Mouse (Mus musculus): ENCODE measurements around the gene Kcnc3.
A peak's percentile ranks its signal among the peaks of the same experiment; 100 is the strongest.

The Kcnc3 gene

GRCm38 (mm10) chr7:44626966-44627365 is 36.5 kb downstream of the Kcnc3 start:
- no peak for DNase-seq (ENCODE audit: low read depth, low spot score)

GRCm38 (mm10) chr7:44628402-44629034 is 38.1 kb downstream of the Kcnc3 start:
- no peak for DNase-seq (ENCODE audit: low read depth, low spot score)

GRCm38 (mm10) chr7:44630437-44630836 is 40.0 kb downstream of the Kcnc3 start:
- DNase-seq (ENCODE audit: low read depth, low spot score), result no peak

GRCm38 (mm10) chr7:44632676-44633075 is 42.2 kb downstream of the Kcnc3 start:
- DNase-seq (ENCODE audit: low read depth, low spot score), result no peak

- no peak for DNase-seq (ENCODE audit: low read depth, low spot score)
These were observed 42.9 kb downstream of the Kcnc3 start for GRCm38 (mm10) chr7:44633407-44633806.

GRCm38 (mm10) chr7:44636684-44637083 is 46.2 kb downstream of the Kcnc3 start:
- DNase-seq (ENCODE audit: low read depth, low spot score), result no peak

- no peak for DNase-seq (ENCODE audit: low read depth, low spot score)
These were observed 48.2 kb downstream of the Kcnc3 start for GRCm38 (mm10) chr7:44638663-44639062.

- no peak for DNase-seq (ENCODE audit: low read depth, low spot score)
These were observed 50.6 kb downstream of the Kcnc3 start for GRCm38 (mm10) chr7:44640843-44641605.

GRCm38 (mm10) chr7:44641887-44642286 is 51.4 kb downstream of the Kcnc3 start:
- DNase-seq (ENCODE audit: low read depth, low spot score), result no peak

GRCm38 (mm10) chr7:44645256-44645655 is 54.8 kb downstream of the Kcnc3 start:
- no peak for DNase-seq (ENCODE audit: low read depth, low spot score)

- no peak for DNase-seq (ENCODE audit: low read depth, low spot score)
These were observed 55.5 kb downstream of the Kcnc3 start for GRCm38 (mm10) chr7:44645951-44646350.

- DNase-seq (ENCODE audit: low read depth, low spot score), result peak; percentile 69
These were observed 56.7 kb downstream of the Kcnc3 start for GRCm38 (mm10) chr7:44647042-44647724.

GRCm38 (mm10) chr7:44647729-44648128 is 57.3 kb downstream of the Kcnc3 start:
- DNase-seq (ENCODE audit: low read depth, low spot score), result no peak

- no peak for DNase-seq (ENCODE audit: low read depth, low spot score)
These were observed 58.7 kb downstream of the Kcnc3 start for GRCm38 (mm10) chr7:44649094-44649610.

- DNase-seq (ENCODE audit: low read depth, low spot score), result peak; percentile 61
These were observed 59.5 kb downstream of the Kcnc3 start for GRCm38 (mm10) chr7:44649990-44650389.

GRCm38 (mm10) chr7:44651416-44651815 is 61.0 kb downstream of the Kcnc3 start:
- DNase-seq (ENCODE audit: low read depth, low spot score), result no peak

- no peak for DNase-seq (ENCODE audit: low read depth, low spot score)
These were observed 63.3 kb downstream of the Kcnc3 start for GRCm38 (mm10) chr7:44653773-44654172.

Measured in retina, postnatal 7 days (tissue).